Mouse (Mus musculus): Measurements from ENCODE around the gene Megf8.

DNA sequence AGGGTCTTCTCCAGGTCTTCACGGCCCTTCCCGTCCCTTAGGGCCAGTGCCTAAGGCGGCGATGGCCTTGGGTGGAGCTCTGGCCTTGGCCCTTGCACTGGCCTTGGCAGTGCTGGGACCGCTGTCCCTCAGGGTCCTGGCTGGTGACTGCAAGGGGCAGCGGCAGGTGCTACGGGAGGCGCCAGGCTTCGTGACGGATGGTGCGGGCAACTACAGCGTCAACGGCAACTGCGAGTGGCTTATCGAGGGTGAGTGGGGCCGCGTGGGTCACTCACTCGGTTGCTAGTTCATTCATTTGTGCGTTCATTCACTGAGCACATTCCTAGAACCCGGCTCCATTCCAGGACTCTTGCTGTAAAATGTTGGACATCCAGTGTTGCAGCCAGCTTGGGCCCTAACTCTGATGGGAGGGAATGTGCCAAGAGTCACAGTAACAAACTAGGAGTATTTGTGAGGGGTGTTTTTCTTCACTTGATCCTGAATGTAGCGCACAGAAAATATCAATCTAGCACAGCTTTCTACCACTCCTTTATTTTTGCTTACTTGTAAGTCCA is 559 bp downstream of the Megf8 start:
- TF ChIP-seq POLR2A (IDR thresholded peaks at IDR 0.05; ENCODE audit: low read depth, low read length) (no peak), CTCF (IDR thresholded peaks at IDR 0.05; ENCODE audit: extremely low read depth, insufficient read length, insufficient replicate concordance, low read depth, low read length) (no peak)

Data from small intestine, adult 2 months (tissue).